Mouse (Mus musculus) thymus, adult 2 months (tissue): ENCODE results near the gene Lilr4b. TPM values are rescaled to one million over a fixed set of nuclear protein-coding genes. Genes with fewer than 3 reads are reported as not detected.

Experiments
- DNase-seq: peaks from one replicate; pipeline ENCODE4 v3.0.0; 2021
- H3K27ac ChIP-seq: fragments of 200-500 bp; 2 replicates; pipeline ENCODE4 v1.5.1; 2012; ENCODE audit warnings: low read length, control low read depth; ENCODE audit not compliant: control insufficient read depth, insufficient read depth
- H3K27me3 ChIP-seq: fragments of 200-500 bp; 2 replicates; pipeline ENCODE4 v1.6.1; 2012; ENCODE audit warnings: mild to moderate bottlenecking, low read length, moderate library complexity, mixed read lengths; ENCODE audit not compliant: control insufficient read depth, insufficient read depth
- H3K36me3 ChIP-seq: fragments of 200-500 bp; 2 replicates; pipeline ENCODE4 v1.6.1; 2012; ENCODE audit warnings: mild to moderate bottlenecking, low read length, moderate library complexity; ENCODE audit not compliant: control insufficient read depth, insufficient read depth
- H3K4me1 ChIP-seq: fragments of 200-500 bp; replicated peaks from 2 replicates; pipeline ENCODE4 v1.6.1; 2012; ENCODE audit warnings: low read length; ENCODE audit not compliant: control insufficient read depth, insufficient read depth
- H3K4me3 ChIP-seq: fragments of 200-500 bp; 2 replicates; pipeline ENCODE4 v1.5.1; 2012; ENCODE audit warnings: mild to moderate bottlenecking, low read length, control low read depth, moderate library complexity; ENCODE audit not compliant: control insufficient read depth, insufficient read depth
- CTCF ChIP-seq: fragments of 200-500 bp; IDR thresholded peaks from 2 replicates; pipeline ENCODE4 v1.5.1; 2012; ENCODE audit warnings: mild to moderate bottlenecking, control low read depth, low read length, moderate library complexity, borderline replicate concordance; ENCODE audit not compliant: control insufficient read depth, poor library complexity, insufficient read depth; ENCODE audit errors: extremely low read depth
- POLR2A ChIP-seq: fragments of 200-500 bp; IDR thresholded peaks from 2 replicates; pipeline ENCODE4 v1.6.1; 2012; ENCODE audit warnings: mild to moderate bottlenecking, low read length, control low read depth, moderate library complexity; ENCODE audit not compliant: control insufficient read depth, poor library complexity, insufficient read depth; ENCODE audit errors: extremely low read depth
- WGBS: fragments of 180-500 bp; shearing (Covaris S2); methylation state at CpG from one replicate; pipeline ENCODE4 v1.1.7; 2018; 5-methylcytosine and 5-hydroxymethylcytosine counted together
- polyA plus RNA-seq: library from polyadenylated mRNA; depleted of rRNA; stranded (reverse); fragments of >200 nt; gene quantifications from 2 replicates; pipeline ENCODE4 v1.2.3, GENCODE M21; 2012; rRNA removed

Gene Lilr4b
- polyA plus RNA-seq, 1 experiment, result 2.8 TPM

DNA sequence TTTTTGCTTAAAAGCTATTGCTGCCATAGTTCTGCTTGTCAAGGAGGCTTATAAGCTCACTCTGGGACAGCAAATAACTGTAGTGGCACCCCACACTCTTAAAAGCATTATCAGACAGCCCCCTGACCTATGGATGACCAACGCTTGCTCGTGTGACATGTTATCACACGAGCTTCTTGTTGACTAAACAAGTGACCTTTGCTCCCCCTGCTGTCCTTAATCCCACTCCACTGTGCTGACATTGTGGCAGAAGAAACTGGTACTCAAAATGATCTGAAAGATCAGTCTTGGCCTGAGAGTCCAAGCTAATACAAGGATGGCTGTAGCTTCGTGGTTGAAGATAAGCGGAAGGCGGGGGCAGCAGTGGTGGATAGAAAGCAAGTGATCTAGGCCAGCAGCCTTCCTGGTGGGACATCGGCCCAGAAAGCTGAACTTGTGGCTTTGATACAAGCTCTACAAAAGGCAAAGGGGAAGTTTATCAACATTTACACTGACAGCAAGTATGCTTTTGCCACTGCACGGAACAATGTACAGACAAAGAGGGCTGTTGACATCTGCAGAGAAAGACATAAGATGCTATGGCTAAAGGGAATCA, 48.5 kb downstream of the Lilr4b start:
- no peaks in the 10 kb centered on the region; the same call in 1 of the 2 replicates for H3K4me1 ChIP-seq
- TF ChIP-seq POLR2A (no peak), CTCF (no peak)
- no peaks in the 10 kb centered on the region for H3K27me3 ChIP-seq
- no peak for DNase-seq
- H3K36me3 ChIP-seq, result no peaks in the 10 kb centered on the region
- WGBS, result 37% methylated on average over 8 of the region's 8 CpGs
- H3K4me3 ChIP-seq, result no peak overlapping the region
- H3K27ac ChIP-seq, result no peak overlapping the region

- Histone ChIP-seq H3K4me1 (no peaks in the 10 kb centered on the region; the same call in 1 of the 2 replicates), H3K27ac (no peak overlapping the region), H3K36me3 (no peaks in the 10 kb centered on the region), H3K4me3 (no peak overlapping the region), H3K27me3 (no peaks in the 10 kb centered on the region)
- 78% methylated on average over 3 of the region's 3 CpGs for WGBS
- no peak for DNase-seq
- no peak for TF ChIP-seq CTCF
- no peak for TF ChIP-seq POLR2A
Measured at GRCm38 (mm10) chr10:51529497-51529896, 49.1 kb downstream of the Lilr4b start.

- TF ChIP-seq POLR2A (no peak), CTCF (no peak)
Measured at GRCm38 (mm10) chr10:51530813-51531212, 50.4 kb downstream of the Lilr4b start.

More at GRCm38 (mm10) chr10:51530813-51531212, 50.4 kb downstream of the Lilr4b start:
- H3K27ac ChIP-seq, result no peak overlapping the region
- H3K36me3 ChIP-seq, result no peaks in the 10 kb centered on the region
- DNase-seq, result no peak
- H3K4me1 ChIP-seq, result no peaks in the 10 kb centered on the region; the same call in 1 of the 2 replicates
- 86% methylated on average over 7 of the region's 7 CpGs for WGBS
- no peak overlapping the region for H3K4me3 ChIP-seq
- no peaks in the 10 kb centered on the region for H3K27me3 ChIP-seq

Other genes with a start within 250 kb of the Lilr4b start
- 5.2 and 7.2 TPM in 2 replicates for gene Gm49339, start within 50 bp of the Lilr4b start, polyA plus RNA-seq
- 2.4 and 3.4 TPM in 2 replicates for gene Lilrb4a, start 10.3 kb downstream of the Lilr4b start, polyA plus RNA-seq
- gene Fam162b, start 109.9 kb downstream of the Lilr4b start, polyA plus RNA-seq, result not detected in 2 replicates
- gene Gprc6a, start 150.8 kb downstream of the Lilr4b start, polyA plus RNA-seq, result 0.08 TPM in 1 of 2 replicates, not detected in the other
- gene Rfx6, start 197.1 kb downstream of the Lilr4b start, polyA plus RNA-seq, result 0.09 TPM in 1 of 2 replicates, not detected in the other